Mouse (Mus musculus) spleen, postnatal 10 days (tissue): Measurements from ENCODE around the gene Slc1a7.

Experiments used
- DNase-seq, 2 experiments: peaks; one replicate each; pipeline ENCODE4 v3.0.0; 2021 to 2022; ENCODE audit warnings: low spot score in 2 of 2

The Slc1a7 gene

GRCm38 (mm10) chr4:107967966-107968682 is at the start of gene Slc1a7:
TSS of gene Slc1a7 (plus strand) at chr4:107968332.
- DNase-seq: no peak

GRCm38 (mm10) chr4:107920336-107920735 is 47.8 kb upstream of the Slc1a7 start:
- DNase-seq: no peak

GRCm38 (mm10) chr4:107921152-107921695 is 46.9 kb upstream of the Slc1a7 start:
- peak; percentile 12 to 23 for DNase-seq

GRCm38 (mm10) chr4:107921952-107922351 is 46.2 kb upstream of the Slc1a7 start:
- DNase-seq: no peak

GRCm38 (mm10) chr4:107923145-107923802 is 44.9 kb upstream of the Slc1a7 start, which contains the start of gene Cpt2:
TSS of gene Cpt2 (minus strand) at chr4:107923610.
- DNase-seq: peak; percentile 93 to 96

GRCm38 (mm10) chr4:107923803-107924194 is 44.3 kb upstream of the Slc1a7 start:
- no peak for DNase-seq

- no peak for DNase-seq
Observed at GRCm38 (mm10) chr4:107928269-107928668, 39.9 kb upstream of the Slc1a7 start.

- DNase-seq: no peak
Observed at GRCm38 (mm10) chr4:107928726-107929125, 39.4 kb upstream of the Slc1a7 start.

- no peak for DNase-seq
Observed at GRCm38 (mm10) chr4:107931453-107931852, 36.7 kb upstream of the Slc1a7 start.

- no peak for DNase-seq
Observed at GRCm38 (mm10) chr4:107933239-107933638, 34.9 kb upstream of the Slc1a7 start.

- no peak for DNase-seq
Observed at GRCm38 (mm10) chr4:107935254-107935653, 32.9 kb upstream of the Slc1a7 start.

GRCm38 (mm10) chr4:107937338-107937737 is 30.8 kb upstream of the Slc1a7 start:
- DNase-seq: peak in 1 of 2 experiments; percentile 66

- DNase-seq: no peak
Observed at GRCm38 (mm10) chr4:107938124-107938523, 30.0 kb upstream of the Slc1a7 start.

- no peak for DNase-seq
Observed at GRCm38 (mm10) chr4:107942741-107943140, 25.4 kb upstream of the Slc1a7 start.

- DNase-seq: no peak
Observed at GRCm38 (mm10) chr4:107944141-107944540, 24.0 kb upstream of the Slc1a7 start.

- no peak for DNase-seq
Observed at GRCm38 (mm10) chr4:107949918-107950317, 18.2 kb upstream of the Slc1a7 start.

GRCm38 (mm10) chr4:107952845-107953244 is 15.3 kb upstream of the Slc1a7 start:
- DNase-seq: no peak

- no peak for DNase-seq
Observed at GRCm38 (mm10) chr4:107955691-107956090, 12.4 kb upstream of the Slc1a7 start.

GRCm38 (mm10) chr4:107958487-107958886 is 9.6 kb upstream of the Slc1a7 start:
- no peak for DNase-seq

GRCm38 (mm10) chr4:107962044-107962732 is 5.9 kb upstream of the Slc1a7 start:
- DNase-seq: no peak

GRCm38 (mm10) chr4:107962792-107963191 is 5.3 kb upstream of the Slc1a7 start:
- DNase-seq: no peak

GRCm38 (mm10) chr4:107966416-107967109 is 1.6 kb upstream of the Slc1a7 start:
- DNase-seq: no peak
